Mouse (Mus musculus) embryonic fibroblast, embryonic 13.5 days (primary cell): ENCODE results near the gene Clca4a. TPM values are rescaled to one million over a fixed set of nuclear protein-coding genes. Genes with fewer than 3 reads are reported as not detected.

Experiments used
- H3K27ac ChIP-seq: 2 replicates; pipeline ENCODE4 v1.5.1; 2012; ENCODE audit warnings: low read length, control low read depth, inconsistent platforms; ENCODE audit not compliant: insufficient read depth
- H3K4me1 ChIP-seq: 2 replicates; pipeline ENCODE4 v1.6.1; 2011; ENCODE audit warnings: low read length; ENCODE audit not compliant: control insufficient read depth, insufficient read depth
- H3K4me3 ChIP-seq: 2 replicates; pipeline ENCODE4 v1.5.1; 2011; ENCODE audit warnings: mild to moderate bottlenecking, control low read depth, low read length; ENCODE audit not compliant: insufficient read depth
- CTCF ChIP-seq: IDR thresholded peaks from 2 replicates; pipeline ENCODE4 v1.5.1; 2011; ENCODE audit warnings: mild to moderate bottlenecking, control low read depth, low read length, moderate library complexity, borderline replicate concordance; ENCODE audit not compliant: insufficient read depth
- POLR2A ChIP-seq: IDR thresholded peaks from 2 replicates; pipeline ENCODE4 v1.6.1; 2011; ENCODE audit warnings: low read depth, mild to moderate bottlenecking, control low read depth, low read length, moderate library complexity
- polyA plus RNA-seq: library from polyadenylated mRNA; stranded (reverse); fragments of >200 nt; gene quantifications from 2 replicates; pipeline ENCODE4 v1.2.4, GENCODE M21; 2011; ENCODE audit warnings: low read depth; ENCODE audit not compliant: missing spikeins, insufficient read length

Clca4a gene
- not detected in 2 replicates for polyA plus RNA-seq

DNA sequence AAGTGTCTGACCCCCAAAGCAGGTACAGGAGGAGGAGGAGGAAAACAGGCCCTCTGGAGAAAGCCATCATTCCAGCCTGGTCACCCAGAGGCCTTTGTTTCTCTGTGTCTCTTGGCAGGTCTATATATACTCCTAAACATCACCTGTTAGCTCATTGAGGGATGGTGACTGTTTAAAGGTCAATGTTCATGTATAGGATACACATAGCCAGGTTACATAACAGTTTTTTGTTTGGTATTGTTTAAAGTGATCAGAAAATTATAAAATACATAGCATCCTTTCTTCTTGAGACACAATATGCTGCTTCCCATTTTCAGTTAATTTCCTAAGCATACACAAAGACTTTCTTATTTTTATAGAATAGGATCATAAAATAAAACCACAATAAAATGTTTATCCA, at the start of gene Clca4a:
Gene Clca4a, minus strand, starts transcription at position 101 of the 400 bp plus-strand sequence.
- no peak within 1 kb of the TSS for H3K27ac ChIP-seq
- H3K4me1 ChIP-seq = 0 out of 2 replicates have a peak, but pooled peaks cover 2% of the 10 kb centered on the region
- TF ChIP-seq POLR2A (no peak), CTCF (no peak)
- H3K4me3 ChIP-seq = no peak within 1 kb of the TSS

DNA sequence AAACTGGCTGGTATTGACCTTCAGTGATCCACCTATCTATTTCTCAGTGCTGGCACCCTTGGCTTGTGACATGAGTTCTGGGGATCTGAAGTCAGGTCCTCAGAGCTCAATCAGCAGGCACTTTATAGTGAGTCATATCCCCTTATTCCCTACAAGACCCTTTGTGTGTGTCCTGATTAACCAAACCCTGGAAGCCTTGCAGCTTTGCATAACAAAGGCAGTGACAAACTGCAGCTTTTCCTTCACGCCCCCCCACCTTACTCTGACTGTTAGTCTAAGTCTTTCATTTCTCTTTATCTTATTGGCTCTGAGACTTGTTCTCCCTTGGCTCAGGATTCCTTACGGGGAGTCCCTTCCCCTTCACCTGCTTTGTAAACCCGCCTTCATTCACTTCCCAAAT, 43.0 kb upstream of the Clca4a start:
- Histone ChIP-seq H3K27ac (no peak overlapping the region), H3K4me3 (no peak overlapping the region), H3K4me1 (no peaks in the 10 kb centered on the region)
- TF ChIP-seq CTCF (no peak), POLR2A (no peak)

DNA sequence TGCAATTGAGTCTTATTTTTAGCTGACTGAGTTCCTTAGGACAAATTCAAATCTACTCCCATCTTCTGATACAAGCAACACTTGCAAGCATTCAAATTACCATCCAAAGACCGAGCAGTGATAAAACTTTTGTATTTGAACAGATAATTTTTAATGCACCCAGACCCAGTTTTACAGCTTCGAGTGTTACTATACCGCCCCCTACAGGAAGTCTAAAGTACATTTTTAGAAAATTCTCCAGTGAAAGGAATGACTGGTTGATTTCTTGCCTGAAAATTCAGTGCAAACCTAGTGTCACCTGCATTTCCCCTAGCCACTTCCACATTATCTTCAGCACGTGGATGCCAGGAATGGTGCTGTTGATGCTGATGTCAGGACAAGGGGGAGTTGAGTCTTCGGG, 29.6 kb upstream of the Clca4a start:
- Histone ChIP-seq H3K27ac (no peak overlapping the region), H3K4me1 (no peaks in the 10 kb centered on the region), H3K4me3 (no peak overlapping the region)
- TF ChIP-seq CTCF (no peak), POLR2A (no peak)

DNA sequence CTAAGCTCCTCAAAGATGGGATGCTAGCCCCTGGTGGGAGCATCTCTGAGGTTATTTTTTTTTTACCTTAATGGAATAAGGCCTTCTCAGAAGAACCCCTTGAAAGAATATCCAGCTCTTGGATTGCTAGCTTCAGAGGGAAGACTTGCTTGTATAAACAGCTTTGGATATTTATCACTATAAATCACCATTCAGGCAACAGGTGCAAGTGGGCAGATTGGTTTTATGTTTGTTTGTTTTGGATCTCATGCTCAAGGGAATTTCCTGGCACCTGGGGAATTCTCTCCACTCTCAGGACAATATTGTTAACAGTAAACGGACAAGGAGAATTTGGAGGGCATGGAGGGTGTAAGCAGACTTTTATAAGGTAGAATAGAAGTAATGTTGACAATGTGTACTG, 26.1 kb upstream of the Clca4a start:
- Histone ChIP-seq H3K4me3 (no peak overlapping the region), H3K4me1 (no peaks in the 10 kb centered on the region), H3K27ac (no peak overlapping the region)
- TF ChIP-seq POLR2A = no peak
- TF ChIP-seq CTCF = no peak

DNA sequence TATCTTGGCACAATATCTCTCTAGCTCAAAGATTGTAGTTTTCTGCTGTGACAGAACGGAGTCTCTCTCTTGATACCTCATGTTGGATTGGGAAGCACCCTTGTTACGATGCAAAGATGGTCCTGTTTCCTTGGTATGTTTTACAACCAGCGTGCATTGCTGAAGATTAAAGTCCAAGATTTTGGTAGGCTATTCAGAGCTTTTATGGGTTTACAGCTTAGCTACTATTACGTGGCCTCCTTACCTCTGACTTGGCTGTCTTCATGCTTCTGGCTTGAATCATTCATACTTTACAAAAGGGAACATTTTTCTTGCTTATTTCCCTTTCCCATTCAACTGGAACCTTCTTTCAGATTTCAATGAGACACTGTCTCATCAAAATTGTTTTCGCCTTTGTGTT, 18.2 kb upstream of the Clca4a start:
- H3K27ac ChIP-seq = no peak overlapping the region
- H3K4me1 ChIP-seq = peaks cover 3% of the 10 kb centered on the region; the same call in 1 of the 2 replicates
- no peak for TF ChIP-seq POLR2A
- no peak for TF ChIP-seq CTCF
- no peak overlapping the region for H3K4me3 ChIP-seq

DNA sequence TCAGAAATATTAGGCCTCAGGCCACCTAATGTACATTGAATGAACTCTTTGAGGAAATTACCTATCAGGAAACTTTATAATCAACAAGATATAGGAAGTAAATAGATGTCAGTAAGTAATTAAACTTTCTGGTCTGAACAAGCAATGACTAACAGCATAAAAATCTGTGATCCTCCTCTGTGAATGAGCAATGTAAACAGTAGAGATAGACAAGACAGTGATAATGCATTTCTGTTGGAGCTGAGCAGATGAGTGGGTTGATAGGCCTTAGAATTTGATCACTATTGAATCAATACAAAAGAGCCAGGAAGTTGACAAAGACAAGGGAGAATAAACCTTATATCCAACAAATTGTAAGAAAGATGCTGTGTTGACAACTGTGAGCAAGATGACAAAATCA, 17.8 kb upstream of the Clca4a start:
- TF ChIP-seq CTCF (no peak), POLR2A (no peak)
- Histone ChIP-seq H3K4me1 (peaks cover 3% of the 10 kb centered on the region; the same call in 1 of the 2 replicates), H3K4me3 (no peak overlapping the region), H3K27ac (no peak overlapping the region)

DNA sequence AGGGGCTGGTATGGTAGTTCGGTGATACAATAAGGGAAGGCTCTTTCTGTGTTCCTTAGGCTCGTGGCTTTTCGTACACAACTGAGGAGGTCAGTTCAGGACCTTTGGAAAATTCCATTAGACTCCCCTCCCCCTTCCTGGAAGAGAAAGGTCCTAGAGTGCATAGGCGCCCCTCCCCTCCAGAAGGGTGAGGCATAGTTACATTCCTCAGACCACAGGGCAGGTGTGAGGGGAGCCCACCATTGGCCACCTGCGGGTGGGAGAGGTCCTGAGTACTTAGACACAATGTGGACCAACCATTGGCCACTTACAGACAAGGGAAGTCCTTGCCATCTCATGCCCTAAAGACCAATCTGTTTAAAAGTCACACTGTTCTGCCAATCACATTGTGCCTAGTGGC, 11.0 kb upstream of the Clca4a start:
- Histone ChIP-seq H3K27ac (no peak overlapping the region), H3K4me1 (no peaks in the 10 kb centered on the region), H3K4me3 (no peak overlapping the region)
- TF ChIP-seq CTCF (no peak), POLR2A (no peak)

DNA sequence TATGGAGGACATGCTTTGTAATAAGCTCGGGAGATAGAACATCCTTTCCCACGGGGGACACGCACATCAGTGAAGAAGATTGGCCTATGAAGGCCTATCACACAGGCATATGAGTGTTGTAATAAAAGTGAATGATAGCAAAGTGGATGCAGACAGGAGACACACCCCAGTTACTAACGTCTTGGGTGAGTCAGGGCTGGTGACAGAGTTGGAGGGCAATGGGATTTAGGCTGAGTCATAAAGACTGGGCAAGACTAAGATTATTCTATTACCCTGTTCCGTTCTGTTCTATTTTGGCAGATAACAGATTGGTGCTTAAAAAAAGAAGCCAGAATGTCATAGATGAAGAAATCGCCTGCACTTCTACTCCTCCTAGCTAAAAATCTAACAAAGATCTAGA, 5.7 kb upstream of the Clca4a start:
- H3K4me3 ChIP-seq = no peak overlapping the region
- peak overlapping the region; percentile 62 for H3K27ac ChIP-seq
- TF ChIP-seq POLR2A (no peak), CTCF (no peak)
- 0 out of 2 replicates have a peak, but pooled peaks cover 3% of the 10 kb centered on the region for H3K4me1 ChIP-seq

DNA sequence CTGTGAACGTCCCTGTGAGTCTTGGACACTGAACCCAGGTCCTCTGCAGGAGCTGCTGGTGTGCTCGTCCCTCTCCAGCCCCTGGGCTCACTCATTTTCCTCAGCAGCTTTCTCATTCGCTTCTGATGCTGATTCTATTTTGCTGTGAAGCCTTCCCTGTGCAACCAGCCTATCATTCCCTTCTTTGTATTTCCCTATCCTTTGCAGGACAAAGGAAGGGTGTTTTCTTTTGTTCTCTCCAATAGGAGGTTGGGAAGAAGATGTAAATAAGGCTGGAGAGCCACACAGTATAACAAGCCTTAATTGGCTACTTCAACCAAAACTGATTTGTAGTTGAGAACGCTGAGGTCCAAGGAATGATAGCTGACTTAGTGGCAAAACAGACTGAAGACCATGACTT, 2.8 kb upstream of the Clca4a start:
- H3K4me1 ChIP-seq = 0 out of 2 replicates have a peak, but pooled peaks cover 3% of the 10 kb centered on the region
- H3K4me3 ChIP-seq = no peak overlapping the region
- no peak for TF ChIP-seq CTCF
- no peak for TF ChIP-seq POLR2A
- H3K27ac ChIP-seq = no peak overlapping the region

DNA sequence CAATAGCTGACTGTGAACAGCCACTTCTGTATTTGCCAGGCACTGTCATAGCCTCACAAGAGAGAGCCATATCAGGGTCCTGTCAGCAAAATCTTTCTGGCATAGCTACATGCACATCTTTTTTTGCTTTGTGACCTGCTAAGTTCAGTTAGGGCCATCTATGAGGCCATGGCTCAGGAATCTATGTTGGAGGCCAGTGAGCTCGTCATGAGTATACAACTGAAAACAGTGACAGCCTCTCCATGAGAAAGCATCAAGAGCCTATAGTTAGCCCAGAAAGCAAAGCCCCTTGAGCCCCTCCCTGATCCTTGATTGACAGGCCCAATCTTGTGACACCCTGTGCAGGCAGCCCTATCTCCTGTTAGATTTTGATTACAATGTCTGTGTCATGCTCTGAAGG, 1.2 kb upstream of the Clca4a start:
- Histone ChIP-seq H3K4me3 (no peak overlapping the region), H3K4me1 (0 out of 2 replicates have a peak, but pooled peaks cover 5% of the 10 kb centered on the region), H3K27ac (no peak overlapping the region)
- TF ChIP-seq CTCF (no peak), POLR2A (no peak)
